Mouse (Mus musculus): Measurements from ENCODE around the gene Tnxb.

GRCm38 (mm10) chr17:34632261-34632691 lies 38.1 kb upstream of the Tnxb start:
- no peak for TF ChIP-seq EP300 (optimal IDR thresholded peaks at IDR 0.05)
- TF ChIP-seq CTCF (IDR thresholded peaks at IDR 0.05; ENCODE audit: low read depth): 0 out of 2 replicates have a peak, but pooled peaks have one; percentile 16

Data from stomach, postnatal 0 days (tissue).